Mouse (Mus musculus): Measurements from ENCODE around the gene Noc2l. TPM values are rescaled to one million over a fixed set of nuclear protein-coding genes. Genes with fewer than 3 reads are reported as not detected.

The Noc2l gene
- 16.4 and 17.8 TPM in 2 replicates for total RNA-seq (2014; rRNA removed)
- polyA plus RNA-seq (2012; rRNA removed), result 28.5 and 35.8 TPM in 2 replicates

- H3K27ac ChIP-seq (replicated peaks; ENCODE audit: insufficient read depth, low read depth, low read length), result peak within 1 kb of the TSS; percentile 75
- H3K4me1 ChIP-seq (ENCODE audit: control insufficient read depth, insufficient read depth, low read length), result no peaks in the 10 kb centered on the region
- whole genome bisulfite sequencing, result under 1% methylated on average over 90 of the region's 90 CpGs
- H3K4me3 ChIP-seq (ENCODE audit: insufficient read depth, low read depth, low read length), result peak within 1 kb of the TSS; percentile 86
- peak; percentile 72 for DNase-seq (ENCODE audit: extremely low read depth, low read depth, low spot score)
- peak within 1 kb of the TSS; percentile 88 for H3K9ac ChIP-seq (ENCODE audit: low read depth, low read length)
- peaks cover 6% of the 10 kb centered on the region; the same call in 1 of the 2 replicates for H3K79me2 ChIP-seq (ENCODE audit: control insufficient read depth, insufficient read depth, low read length)
- no peaks in the 10 kb centered on the region for H3K27me3 ChIP-seq (ENCODE audit: control insufficient read depth, insufficient read depth, low read length)
- TF ChIP-seq CTCF (IDR thresholded peaks at IDR 0.05; ENCODE audit: low read depth, low read length) (no peak), POLR2A (IDR thresholded peaks at IDR 0.05; ENCODE audit: extremely low read depth, insufficient read depth, low read length) (peak; percentile 51; the same call in 1 of the 2 replicates)
- peaks cover 4% of the 10 kb centered on the region for H3K36me3 ChIP-seq (ENCODE audit: control insufficient read depth, insufficient read depth, low read length)
These were observed at the start of gene Noc2l for GRCm38 (mm10) chr4:156235808-156236533. Noc2l (plus strand) TSS chr4:156236010.

- no peak overlapping the region for H3K4me3 ChIP-seq (ENCODE audit: insufficient read depth, low read depth, low read length)
- DNase-seq (ENCODE audit: extremely low read depth, low read depth, low spot score), result no peak
- 90% methylated on average over 5 of the region's 5 CpGs for WGBS
- no peak overlapping the region for H3K27ac ChIP-seq (replicated peaks; ENCODE audit: insufficient read depth, low read depth, low read length)
- H3K36me3 ChIP-seq (ENCODE audit: control insufficient read depth, insufficient read depth, low read length), result no peaks in the 10 kb centered on the region
- no peaks in the 10 kb centered on the region; the same call in 1 of the 2 replicates for H3K79me2 ChIP-seq (ENCODE audit: control insufficient read depth, insufficient read depth, low read length)
- TF ChIP-seq POLR2A (IDR thresholded peaks at IDR 0.05; ENCODE audit: extremely low read depth, insufficient read depth, low read length) (no peak), CTCF (IDR thresholded peaks at IDR 0.05; ENCODE audit: low read depth, low read length) (no peak)
- H3K27me3 ChIP-seq (ENCODE audit: control insufficient read depth, insufficient read depth, low read length), result no peaks in the 10 kb centered on the region
- no peaks in the 10 kb centered on the region for H3K4me1 ChIP-seq (ENCODE audit: control insufficient read depth, insufficient read depth, low read length)
- no peak overlapping the region for H3K9ac ChIP-seq (ENCODE audit: low read depth, low read length)
These were observed 47.5 kb upstream of the Noc2l start for GRCm38 (mm10) chr4:156188162-156188810.

GRCm38 (mm10) chr4:156188811-156189323 is 46.9 kb upstream of the Noc2l start:
- Histone ChIP-seq H3K4me1 (ENCODE audit: control insufficient read depth, insufficient read depth, low read length) (no peaks in the 10 kb centered on the region), H3K36me3 (ENCODE audit: control insufficient read depth, insufficient read depth, low read length) (no peaks in the 10 kb centered on the region), H3K27me3 (ENCODE audit: control insufficient read depth, insufficient read depth, low read length) (no peaks in the 10 kb centered on the region), H3K79me2 (ENCODE audit: control insufficient read depth, insufficient read depth, low read length) (no peaks in the 10 kb centered on the region; the same call in 1 of the 2 replicates), H3K9ac (ENCODE audit: low read depth, low read length) (no peak overlapping the region), H3K27ac (replicated peaks; ENCODE audit: insufficient read depth, low read depth, low read length) (no peak overlapping the region), H3K4me3 (ENCODE audit: insufficient read depth, low read depth, low read length) (no peak overlapping the region)
- TF ChIP-seq POLR2A (IDR thresholded peaks at IDR 0.05; ENCODE audit: extremely low read depth, insufficient read depth, low read length) (no peak), CTCF (IDR thresholded peaks at IDR 0.05; ENCODE audit: low read depth, low read length) (no peak)
- DNase-seq (ENCODE audit: extremely low read depth, low read depth, low spot score), result no peak
- 50% methylated on average over 6 of the region's 6 CpGs for WGBS

GRCm38 (mm10) chr4:156192421-156193199 is 43.2 kb upstream of the Noc2l start:
- no peak overlapping the region for H3K27ac ChIP-seq (replicated peaks; ENCODE audit: insufficient read depth, low read depth, low read length)
- H3K36me3 ChIP-seq (ENCODE audit: control insufficient read depth, insufficient read depth, low read length), result no peaks in the 10 kb centered on the region
- H3K9ac ChIP-seq (ENCODE audit: low read depth, low read length), result no peak overlapping the region
- H3K4me3 ChIP-seq (ENCODE audit: insufficient read depth, low read depth, low read length), result no peak overlapping the region
- TF ChIP-seq POLR2A (IDR thresholded peaks at IDR 0.05; ENCODE audit: extremely low read depth, insufficient read depth, low read length), result no peak
- TF ChIP-seq CTCF (IDR thresholded peaks at IDR 0.05; ENCODE audit: low read depth, low read length), result no peak
- H3K27me3 ChIP-seq (ENCODE audit: control insufficient read depth, insufficient read depth, low read length), result no peaks in the 10 kb centered on the region
- 0 out of 2 replicates have a peak, but pooled peaks cover 6% of the 10 kb centered on the region for H3K79me2 ChIP-seq (ENCODE audit: control insufficient read depth, insufficient read depth, low read length)
- H3K4me1 ChIP-seq (ENCODE audit: control insufficient read depth, insufficient read depth, low read length), result peaks cover 5% of the 10 kb centered on the region; the same call in 1 of the 2 replicates
- DNase-seq (ENCODE audit: extremely low read depth, low read depth, low spot score), result no peak
- 75% methylated on average over 8 of the region's 8 CpGs for WGBS

GRCm38 (mm10) chr4:156193200-156193590 is 42.6 kb upstream of the Noc2l start:
- 81% methylated on average over 2 of the region's 2 CpGs for WGBS

More at GRCm38 (mm10) chr4:156193200-156193590, 42.6 kb upstream of the Noc2l start:
- TF ChIP-seq POLR2A (IDR thresholded peaks at IDR 0.05; ENCODE audit: extremely low read depth, insufficient read depth, low read length), result no peak
- TF ChIP-seq CTCF (IDR thresholded peaks at IDR 0.05; ENCODE audit: low read depth, low read length), result no peak
- H3K4me1 ChIP-seq (ENCODE audit: control insufficient read depth, insufficient read depth, low read length), result peaks cover 7% of the 10 kb centered on the region; the same call in 1 of the 2 replicates
- 0 out of 2 replicates have a peak, but pooled peaks cover 6% of the 10 kb centered on the region for H3K79me2 ChIP-seq (ENCODE audit: control insufficient read depth, insufficient read depth, low read length)
- H3K27me3 ChIP-seq (ENCODE audit: control insufficient read depth, insufficient read depth, low read length), result no peaks in the 10 kb centered on the region
- no peak for DNase-seq (ENCODE audit: extremely low read depth, low read depth, low spot score)
- no peaks in the 10 kb centered on the region for H3K36me3 ChIP-seq (ENCODE audit: control insufficient read depth, insufficient read depth, low read length)
- H3K27ac ChIP-seq (replicated peaks; ENCODE audit: insufficient read depth, low read depth, low read length), result no peak overlapping the region
- H3K4me3 ChIP-seq (ENCODE audit: insufficient read depth, low read depth, low read length), result no peak overlapping the region
- H3K9ac ChIP-seq (ENCODE audit: low read depth, low read length), result no peak overlapping the region

All from liver, adult 2 months (tissue).